Mouse (Mus musculus) stomach, postnatal 0 days (tissue): ENCODE measurements around the gene Nrcam. TPM values are rescaled to one million over a fixed set of nuclear protein-coding genes. Genes with fewer than 3 reads are reported as not detected.

Experiments
- ATAC-seq: fragments of 200-750 bp; cut with Nextera tagmentation; 2 replicates; pipeline ENCODE4 v1.8.0; 2017; ENCODE audit not compliant: low FRiP score, low TSS enrichment
- DNase-seq: peaks from one replicate; pipeline ENCODE4 v3.0.0-alpha.2; 2016; ENCODE audit warnings: low spot score
- H3K27ac ChIP-seq: fragments of 300-500 bp; sonication (generic); replicated peaks from 2 replicates; pipeline ENCODE4 v1.5.1; 2014; ENCODE audit warnings: mild to moderate bottlenecking, control low read depth
- H3K27me3 ChIP-seq: fragments of 300-500 bp; sonication (generic); 2 replicates; pipeline ENCODE4 v1.6.1; 2014; ENCODE audit warnings: low read length; ENCODE audit not compliant: control insufficient read depth, insufficient read depth
- H3K36me3 ChIP-seq: fragments of 300-500 bp; sonication (generic); 2 replicates; pipeline ENCODE4 v1.6.1; 2014; ENCODE audit warnings: low read length, mixed read lengths; ENCODE audit not compliant: control insufficient read depth, insufficient read depth
- H3K4me1 ChIP-seq: fragments of 300-500 bp; sonication (generic); replicated peaks from 2 replicates; pipeline ENCODE4 v1.6.1; 2014; ENCODE audit warnings: antibody characterized with exemption; ENCODE audit not compliant: control insufficient read depth, insufficient read depth
- H3K4me2 ChIP-seq: fragments of 300-500 bp; sonication (generic); replicated peaks from 2 replicates; pipeline ENCODE4 v1.6.1; 2014; ENCODE audit warnings: low read depth, mild to moderate bottlenecking, control low read depth, moderate library complexity
- H3K4me3 ChIP-seq: fragments of 300-500 bp; sonication (generic); 2 replicates; pipeline ENCODE4 v1.5.1; 2014; ENCODE audit warnings: low read depth, low read length, control low read depth
- H3K9ac ChIP-seq: fragments of 300-500 bp; sonication (generic); 2 replicates; pipeline ENCODE4 v1.6.1; 2014; ENCODE audit warnings: mild to moderate bottlenecking, low read length, control low read depth, mixed read lengths
- H3K9me3 ChIP-seq: fragments of 300-500 bp; sonication (generic); 2 replicates; pipeline ENCODE4 v1.6.1; 2016; ENCODE audit warnings: low read length; ENCODE audit not compliant: control insufficient read depth
- CTCF ChIP-seq: IDR thresholded peaks from 2 replicates; pipeline ENCODE4 v1.5.1; 2016; ENCODE audit warnings: antibody characterized with exemption, low read depth, mild to moderate bottlenecking, moderate library complexity
- EP300 ChIP-seq: optimal IDR thresholded peaks from 2 replicates; pipeline ENCODE3; 2016; ENCODE audit warnings: antibody characterized with exemption
- WGBS: fragments of 180-500 bp; shearing (Covaris S2); extraction: QIAGEN DNeasy Blood & Tissue Kit; methylation state at CpG from one replicate; pipeline ENCODE4 v1.1.7; 2014; 5-methylcytosine and 5-hydroxymethylcytosine counted together
- polyA plus RNA-seq: library from polyadenylated mRNA; unstranded; fragments of >200 nt; fragmentation: Nextera tagmentation; extraction: Ambion mirVana; gene quantifications from 2 replicates; pipeline ENCODE4 v1.2.1, GENCODE M21; 2015

The Nrcam gene
- polyA plus RNA-seq, 1 experiment from 2014 or later: 1.2 TPM

DNA sequence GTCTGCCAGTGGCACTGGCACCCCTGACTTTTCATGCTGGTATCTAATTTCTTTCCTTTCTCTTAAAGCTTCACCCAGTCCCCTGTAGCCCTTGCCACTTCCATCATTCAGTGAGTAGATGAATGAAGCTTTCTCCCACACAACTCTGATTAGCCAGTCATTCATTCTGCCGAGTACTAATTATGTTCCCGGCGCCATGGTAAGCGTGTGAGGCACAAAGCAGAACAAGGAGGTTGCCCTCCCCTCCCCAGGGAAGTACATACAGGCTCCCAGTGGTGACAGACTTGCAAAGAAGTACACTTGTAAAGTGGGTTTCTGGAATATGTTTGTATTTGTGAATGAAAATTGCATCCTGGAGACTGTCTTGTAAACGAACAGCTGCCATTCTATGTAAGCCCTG lies 170.2 kb downstream of the Nrcam start:
- no peak for ATAC-seq

DNA sequence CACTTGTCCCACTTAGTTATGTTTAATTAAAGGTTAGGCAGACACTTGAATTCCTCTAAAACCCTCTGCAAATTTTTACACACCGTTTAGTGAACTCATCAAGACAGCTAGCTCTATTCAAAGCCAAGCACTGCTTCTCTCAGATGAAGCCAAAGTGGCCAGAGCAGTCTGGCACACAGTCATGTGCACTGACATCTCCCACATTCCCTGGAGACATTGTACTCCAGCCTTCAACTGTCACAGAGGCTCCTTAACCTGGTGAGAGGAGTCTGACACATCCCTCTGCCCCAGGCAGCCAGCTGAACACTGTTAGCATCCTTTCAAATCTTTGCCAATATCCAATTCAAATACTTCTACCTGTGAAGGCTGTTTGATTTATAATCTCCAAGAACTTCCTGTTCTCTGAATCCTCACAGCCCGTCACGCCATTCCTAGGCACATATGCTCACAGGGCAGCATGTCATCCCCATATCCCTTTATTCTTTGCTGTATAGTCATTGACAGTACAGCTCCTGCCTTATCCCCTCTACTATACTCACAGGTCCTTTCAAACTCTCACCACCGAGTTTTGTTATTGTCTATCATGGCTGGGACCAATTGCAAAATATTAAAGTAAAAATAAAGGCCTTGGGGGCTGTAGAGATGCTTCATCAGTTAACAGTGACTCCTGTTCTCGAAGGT lies 173.3 kb downstream of the Nrcam start:
- H3K4me2 ChIP-seq: no peak overlapping the region
- 70% methylated on average over 5 of the region's 5 CpGs for WGBS
- no peak for DNase-seq
- ATAC-seq: no peak
- no peaks in the 10 kb centered on the region for H3K9me3 ChIP-seq
- H3K9ac ChIP-seq: no peak overlapping the region
- H3K27ac ChIP-seq: no peak overlapping the region
- H3K27me3 ChIP-seq: no peaks in the 10 kb centered on the region
- H3K4me1 ChIP-seq: no peaks in the 10 kb centered on the region
- H3K36me3 ChIP-seq: no peaks in the 10 kb centered on the region
- TF ChIP-seq EP300 (no peak), CTCF (no peak)
- H3K4me3 ChIP-seq: no peak overlapping the region

More for the DNA sequence above, 170.2 kb downstream of the Nrcam start:
- Histone ChIP-seq H3K27me3 (no peaks in the 10 kb centered on the region), H3K36me3 (no peaks in the 10 kb centered on the region), H3K27ac (no peak overlapping the region), H3K9ac (no peak overlapping the region), H3K4me2 (no peak overlapping the region), H3K4me3 (no peak overlapping the region), H3K9me3 (no peaks in the 10 kb centered on the region), H3K4me1 (no peaks in the 10 kb centered on the region)
- no peak for TF ChIP-seq EP300
- no peak for TF ChIP-seq CTCF
- no peak for DNase-seq
- 76% methylated on average over 5 of the region's 5 CpGs for WGBS

DNA sequence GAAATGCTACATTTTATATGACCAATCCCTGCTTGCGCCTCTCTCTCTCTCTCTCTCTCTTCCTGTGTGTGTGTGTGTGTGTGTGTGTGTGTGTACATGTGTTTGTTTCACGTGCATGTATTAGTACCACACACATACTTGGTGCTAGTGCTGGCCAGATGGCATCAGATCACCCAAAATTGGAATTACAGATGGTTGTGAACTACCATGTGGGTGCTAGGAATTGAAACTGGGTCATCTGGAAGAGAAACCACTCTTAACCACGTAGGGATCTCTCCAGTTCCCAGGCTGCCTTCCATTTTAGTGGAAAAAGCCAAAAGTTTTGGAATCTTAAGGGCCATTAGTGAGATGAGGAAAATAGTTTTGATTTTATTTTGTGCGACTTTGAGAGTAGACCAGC lies 175.1 kb downstream of the Nrcam start:
- no peak overlapping the region for H3K9ac ChIP-seq
- DNase-seq: no peak
- WGBS: 78% methylated on average over 4 of the region's 4 CpGs
- no peaks in the 10 kb centered on the region for H3K9me3 ChIP-seq
- ATAC-seq: no peak
- H3K27ac ChIP-seq: no peak overlapping the region
- no peaks in the 10 kb centered on the region for H3K27me3 ChIP-seq
- no peak overlapping the region for H3K4me2 ChIP-seq
- TF ChIP-seq EP300: no peak
- TF ChIP-seq CTCF: no peak
- H3K4me1 ChIP-seq: no peaks in the 10 kb centered on the region
- no peak overlapping the region for H3K4me3 ChIP-seq
- no peaks in the 10 kb centered on the region for H3K36me3 ChIP-seq

DNA sequence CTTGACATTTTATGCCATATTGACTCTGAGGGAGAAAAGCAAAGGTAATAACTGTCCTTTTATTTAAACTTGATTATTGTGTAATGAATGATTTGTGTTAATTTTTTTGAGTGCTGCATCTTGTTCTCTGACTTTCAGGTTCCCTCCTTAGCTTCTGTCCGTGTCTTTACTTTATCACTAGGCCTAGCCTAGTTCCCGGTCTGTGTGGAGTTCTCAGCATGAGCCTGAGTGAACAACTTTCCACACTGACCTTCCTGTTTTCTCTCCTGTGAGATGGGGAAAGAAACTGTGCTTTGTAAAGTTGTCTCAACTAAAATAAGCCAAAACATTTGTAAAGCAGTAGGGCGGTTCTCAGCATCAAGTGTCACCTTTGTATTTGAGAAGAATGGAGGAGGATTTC lies 179.9 kb downstream of the Nrcam start:
- Histone ChIP-seq H3K4me3 (no peak overlapping the region), H3K4me1 (no peaks in the 10 kb centered on the region), H3K27ac (no peak overlapping the region), H3K36me3 (no peaks in the 10 kb centered on the region), H3K27me3 (no peaks in the 10 kb centered on the region), H3K4me2 (no peak overlapping the region), H3K9me3 (no peaks in the 10 kb centered on the region), H3K9ac (no peak overlapping the region)
- WGBS: 82% methylated on average over 3 of the region's 3 CpGs
- no peak for ATAC-seq
- no peak for DNase-seq
- TF ChIP-seq EP300: no peak
- TF ChIP-seq CTCF: no peak

DNA sequence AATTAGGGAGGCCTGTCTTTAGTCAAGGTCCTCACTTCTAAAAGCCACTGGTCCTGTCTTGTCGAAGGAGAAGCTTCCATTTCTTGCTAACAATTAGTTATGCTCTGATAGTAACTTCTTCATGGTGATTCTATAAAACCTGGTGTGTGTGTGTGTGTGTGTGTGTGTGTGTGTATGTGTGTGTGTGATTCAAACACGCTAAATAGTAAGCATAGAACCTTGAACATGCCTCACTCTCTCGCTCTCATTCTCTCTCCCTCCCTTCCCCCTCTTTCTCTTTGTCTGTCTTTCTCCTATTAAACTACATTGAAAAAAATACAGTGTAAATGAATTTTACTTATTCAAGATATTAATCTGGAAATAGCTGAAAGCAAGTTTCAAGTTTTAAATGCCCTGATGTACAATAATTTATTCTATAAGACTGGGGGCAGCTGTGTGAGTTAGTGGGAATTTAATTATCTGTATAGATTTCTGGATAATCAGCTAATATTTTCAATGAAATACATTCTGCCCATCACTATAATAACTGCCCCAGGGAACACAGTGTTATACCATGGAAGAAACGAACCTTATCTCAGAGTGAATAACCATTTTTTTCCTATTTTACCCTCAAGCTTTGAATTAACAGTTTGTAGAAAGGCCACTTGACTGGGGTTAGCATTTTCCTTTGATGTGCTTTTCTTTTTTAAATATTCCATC lies 180.9 kb downstream of the Nrcam start:
- Histone ChIP-seq H3K27ac (no peak overlapping the region), H3K27me3 (no peaks in the 10 kb centered on the region), H3K36me3 (no peaks in the 10 kb centered on the region), H3K9me3 (no peaks in the 10 kb centered on the region), H3K9ac (no peak overlapping the region), H3K4me2 (no peak overlapping the region), H3K4me1 (no peaks in the 10 kb centered on the region), H3K4me3 (no peak overlapping the region)
- DNase-seq (no peak), ATAC-seq (no peak)
- TF ChIP-seq CTCF (no peak), EP300 (no peak)
- WGBS: 68% methylated on average over 4 of the region's 4 CpGs

DNA sequence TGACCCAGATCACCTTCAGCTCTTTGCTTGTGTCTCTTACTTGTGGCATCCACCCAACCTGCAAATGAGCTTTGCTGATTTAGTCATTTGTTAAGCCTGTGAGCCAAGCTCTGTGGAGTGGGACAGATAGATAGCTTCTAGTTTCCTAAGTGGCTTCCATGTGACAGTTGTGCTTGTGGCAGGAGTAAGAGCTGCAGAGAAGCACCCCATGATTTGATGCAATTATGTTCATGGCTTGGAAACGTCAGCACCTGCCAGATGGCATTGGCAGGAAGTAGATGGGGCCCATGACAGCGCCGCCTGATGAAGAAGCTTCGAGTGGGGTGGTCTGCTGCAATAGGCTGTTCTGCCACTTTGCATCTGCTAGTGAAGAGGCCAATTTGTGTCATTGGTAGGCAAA lies 186.4 kb downstream of the Nrcam start:
- ATAC-seq (no peak), DNase-seq (no peak)
- Histone ChIP-seq H3K9me3 (no peaks in the 10 kb centered on the region), H3K9ac (no peak overlapping the region), H3K4me1 (no peaks in the 10 kb centered on the region), H3K27me3 (no peaks in the 10 kb centered on the region), H3K4me3 (no peak overlapping the region), H3K36me3 (no peaks in the 10 kb centered on the region), H3K27ac (no peak overlapping the region), H3K4me2 (no peak overlapping the region)
- 65% methylated on average over 4 of the region's 4 CpGs for WGBS
- TF ChIP-seq CTCF (no peak), EP300 (no peak)
